Comparison of ENCODE assay signal across 23 mouse cellular contexts in the genomic region with DNA sequence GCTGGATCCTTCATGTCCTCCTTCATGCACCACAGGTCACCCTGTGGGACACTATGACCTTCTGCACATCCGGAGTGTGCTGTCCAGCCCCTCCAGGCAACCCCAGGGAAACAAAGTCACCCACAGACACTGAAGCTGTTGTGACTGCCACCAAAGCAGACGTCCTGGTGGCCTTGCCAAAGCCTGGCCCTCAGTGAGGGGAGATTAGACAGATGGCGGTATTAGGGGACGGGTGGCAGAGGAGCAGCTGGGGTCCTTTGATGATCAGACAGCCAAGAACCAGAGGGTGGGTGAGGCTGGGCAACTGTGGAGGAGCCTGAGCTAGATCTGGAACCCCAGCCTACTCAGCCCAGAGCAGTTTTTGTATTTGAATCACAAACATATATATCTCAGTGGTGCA.
"Had no signal": no experiment of that assay in that cellular context is flagged by ENCODE, and none has a peak within 500 bp of the region (broad histone marks: within the 10 kb centered on the region; RNA-seq: fewer than 3 reads in every experiment).

No protein-coding gene starts in this region.

- H3K4me3 ChIP-seq: gastrocnemius, adult 2 months; heart, embryonic 10.5 days; heart, embryonic 12.5 days; hindbrain, embryonic 10.5 days; hindbrain, embryonic 12.5 days; hindbrain, embryonic 15.5 days; intestine, embryonic 15.5 days; layer of hippocampus, adult 2 months; limb, embryonic 10.5 days; limb, embryonic 12.5 days; liver, embryonic 13.5 days; liver, embryonic 15.5 days had no signal

- H3K27ac ChIP-seq: gastrocnemius, adult 2 months; heart, embryonic 10.5 days; hindbrain, embryonic 10.5 days; hindbrain, embryonic 12.5 days; hindbrain, embryonic 15.5 days; intestine, embryonic 15.5 days; layer of hippocampus, adult 2 months; limb, embryonic 10.5 days; limb, embryonic 12.5 days; liver, embryonic 13.5 days; liver, embryonic 15.5 days had no signal

- DNase-seq: gastrocnemius, adult 2 months; gastrocnemius, postnatal 10 days; gastrocnemius, postnatal 25 days; heart, adult 18-20 months; heart, postnatal 10 days; heart, postnatal 4 days; kidney, adult 18-20 months; kidney, adult 8-10 months; kidney, postnatal 10 days; kidney, postnatal 25 days; kidney, postnatal 4 days; liver; liver, embryonic 13.5 days had no signal
